Comparison of ENCODE assay signal across 10 mouse cellular contexts in genomic region chr5:102736131-102736530, GRCm38 (mm10).
DNase-seq lines count a peak whose midpoint lies in the region; ATAC-seq lines count a peak whose summit lies in the region.
"Had no signal": no experiment of that assay in that cellular context is flagged by ENCODE, and none has a peak within 500 bp of the region (broad histone marks: within the 10 kb centered on the region; RNA-seq: fewer than 3 reads in every experiment).

No protein-coding gene starts in this region.

- no peaks in the 10 kb centered on the region for H3K9me3 ChIP-seq in heart, embryonic 15.5 days (replicated peaks)
- H3K9me3 ChIP-seq in lung, embryonic 15.5 days, result no peaks in the 10 kb centered on the region
- no peaks in the 10 kb centered on the region for H3K9me3 ChIP-seq in stomach, embryonic 15.5 days

- H3K36me3 ChIP-seq in heart, embryonic 15.5 days, result no peaks in the 10 kb centered on the region
- H3K36me3 ChIP-seq in lung, embryonic 15.5 days, result no peaks in the 10 kb centered on the region
- no peaks in the 10 kb centered on the region for H3K36me3 ChIP-seq in stomach, embryonic 15.5 days

- H3K27me3 ChIP-seq in heart, embryonic 15.5 days, result no peaks in the 10 kb centered on the region
- H3K27me3 ChIP-seq in lung, embryonic 15.5 days, result no peaks in the 10 kb centered on the region
- H3K27me3 ChIP-seq in stomach, embryonic 15.5 days (replicated peaks), result no peaks in the 10 kb centered on the region

- H3K27ac ChIP-seq in heart, embryonic 15.5 days, result peak overlapping the region; percentile 37; the same call in 1 of the 2 replicates
- H3K27ac ChIP-seq in lung, embryonic 15.5 days, result peak overlapping the region; percentile 74
- peak overlapping the region; percentile 63; the same call in 1 of the 2 replicates for H3K27ac ChIP-seq in stomach, embryonic 15.5 days
- H3K27ac ChIP-seq: macrophage had no signal

- WGBS in heart, embryonic 15.5 days, result 67% methylated on average over 5 of the region's 5 CpGs
- WGBS in lung, embryonic 15.5 days, result 43% methylated on average over 5 of the region's 5 CpGs
- WGBS in stomach, embryonic 15.5 days, result 49% methylated on average over 5 of the region's 5 CpGs

- no peak overlapping the region for H3K4me3 ChIP-seq in heart, embryonic 15.5 days
- no peak overlapping the region for H3K4me3 ChIP-seq in lung, embryonic 15.5 days
- no peak overlapping the region for H3K4me3 ChIP-seq in stomach, embryonic 15.5 days (replicated peaks)

- H3K4me1 ChIP-seq in heart, embryonic 15.5 days (replicated peaks), result no peaks in the 10 kb centered on the region
- peaks cover 12% of the 10 kb centered on the region; the same call in 1 of the 2 replicates for H3K4me1 ChIP-seq in lung, embryonic 15.5 days
- no peaks in the 10 kb centered on the region for H3K4me1 ChIP-seq in stomach, embryonic 15.5 days

- DNase-seq in heart, adult 8-10 months (ENCODE audit: low spot score), result no peak
- no peak for DNase-seq in lung, postnatal 25 days (ENCODE audit: low spot score)
- DNase-seq in forelimb bud, embryonic 11.5 days (ENCODE audit: low read depth, low spot score), result peak; percentile 39
- no peak for DNase-seq in layer of hippocampus, adult 18-20 months (ENCODE audit: low spot score in 2 of 2)
- no peak for DNase-seq in right cerebral cortex, postnatal 4 days
- DNase-seq: thymus, adult 2 months had no signal

- H3K4me2 ChIP-seq in heart, embryonic 15.5 days, result no peak overlapping the region
- no peak overlapping the region for H3K4me2 ChIP-seq in lung, embryonic 15.5 days
- H3K4me2 ChIP-seq in stomach, embryonic 15.5 days, result no peak overlapping the region

- no peak for ATAC-seq in heart, embryonic 15.5 days (replicated peaks; ENCODE audit: insufficient number of reproducible peaks, insufficient read depth, low FRiP score, low read depth)
- peak; percentile 88 for ATAC-seq in lung, embryonic 15.5 days (ENCODE audit: borderline replicate concordance, extremely low read depth, low FRiP score, low TSS enrichment)
- ATAC-seq in stomach, embryonic 15.5 days (ENCODE audit: insufficient read depth, low FRiP score, low read depth), result peak; percentile 47; the same call in 1 of the 2 replicates

- no peak overlapping the region for H3K9ac ChIP-seq in heart, embryonic 15.5 days
- H3K9ac ChIP-seq in lung, embryonic 15.5 days, result no peak overlapping the region
- H3K9ac ChIP-seq in stomach, embryonic 15.5 days, result no peak overlapping the region
